Mouse (Mus musculus): ENCODE data around the gene Scoc. TPM values are rescaled to one million over a fixed set of nuclear protein-coding genes. Genes with fewer than 3 reads are reported as not detected.

The Scoc gene
- total and polyA plus RNA-seq, 3 experiments: 28.9 to 79.7 (median 34.5) TPM

- Histone ChIP-seq H3K79me2 (replicated peaks; ENCODE audit: control insufficient read depth, extremely low read depth, insufficient read depth, poor library complexity, severe bottlenecking) (no peaks in the 10 kb centered on the region), H3K36me3 (replicated peaks in 1 of 2; ENCODE audit: control insufficient read depth in 1 of 2, insufficient read depth in 1 of 2, low read length in 1 of 2) (no peaks in the 10 kb centered on the region), H3K4me1 (ENCODE audit: control insufficient read depth in 1 of 2, insufficient read depth in 2 of 2) (peaks cover 4 to 26% of the 10 kb centered on the region in 2 experiments), H3K4me2 (ENCODE audit: insufficient read depth, low read depth, poor library complexity, severe bottlenecking) (no peak overlapping the region), H3K4me3 (replicated peaks in 1 of 3; ENCODE audit: low read depth in 2 of 3, low read length in 2 of 3, poor library complexity in 1 of 3) (no peak overlapping the region), H3K9me3 (replicated peaks; ENCODE audit: low read length) (peaks cover 8% of the 10 kb centered on the region), H3K9ac (ENCODE audit: insufficient read depth, low read depth) (no peak overlapping the region), H3K27me3 (replicated peaks) (no peaks in the 10 kb centered on the region), H3K27ac (ENCODE audit: insufficient read depth, low read depth) (no peak overlapping the region)
- dilution Hi-C loops (cut with MboI; ENCODE audit: extremely low pct_ligation_motif_present, extremely low pct_unique_long_range_greater_than_20kb, low sequenced_read_pairs): no loop called here
- in situ Hi-C loops (cut with MboI; ENCODE audit: low pct_ligation_motif_present, low pct_unique_long_range_greater_than_20kb, low sequenced_read_pairs): no loop called here
- no peak for DNase-seq (ENCODE audit: extremely low read depth)
- no peak for TF ChIP-seq IRF4 (IDR thresholded peaks at IDR 0.05; ENCODE audit: low read depth, low read length)
- no peak for TF ChIP-seq RCOR1 (conservative IDR thresholded peaks at IDR 0.05; ENCODE audit: low read depth, low read length)
- no peak for TF ChIP-seq MAZ (IDR thresholded peaks at IDR 0.05; ENCODE audit: low read depth, low read length)
- no peak for TF ChIP-seq PAX5 (IDR thresholded peaks at IDR 0.05; ENCODE audit: low read length)
Observed at GRCm38 (mm10) chr8:83392521-83392920, 65.7 kb downstream of the Scoc start.

GRCm38 (mm10) chr8:83390006-83390701 is 68.0 kb downstream of the Scoc start:
- dilution Hi-C loops (cut with MboI; ENCODE audit: extremely low pct_ligation_motif_present, extremely low pct_unique_long_range_greater_than_20kb, low sequenced_read_pairs) (no loop called here), in situ Hi-C loops (cut with MboI; ENCODE audit: low pct_ligation_motif_present, low pct_unique_long_range_greater_than_20kb, low sequenced_read_pairs) (no loop called here)
- Histone ChIP-seq H3K4me2 (ENCODE audit: insufficient read depth, low read depth, poor library complexity, severe bottlenecking) (peak overlapping the region; percentile 17; the same call in 1 of the 2 replicates), H3K4me1 (ENCODE audit: control insufficient read depth in 1 of 2, insufficient read depth in 2 of 2) (peaks cover 4 to 18% of the 10 kb centered on the region in 2 experiments), H3K27me3 (replicated peaks) (no peaks in the 10 kb centered on the region), H3K9me3 (replicated peaks; ENCODE audit: low read length) (peaks cover 8% of the 10 kb centered on the region), H3K36me3 (replicated peaks in 1 of 2; ENCODE audit: control insufficient read depth in 1 of 2, insufficient read depth in 1 of 2, low read length in 1 of 2) (no peaks in the 10 kb centered on the region), H3K4me3 (replicated peaks in 1 of 3; ENCODE audit: low read depth in 2 of 3, low read length in 2 of 3, poor library complexity in 1 of 3) (peak overlapping the region in 2 of 3 experiments; percentile 44 to 48), H3K9ac (ENCODE audit: insufficient read depth, low read depth) (no peak overlapping the region), H3K79me2 (replicated peaks; ENCODE audit: control insufficient read depth, extremely low read depth, insufficient read depth, poor library complexity, severe bottlenecking) (no peaks in the 10 kb centered on the region), H3K27ac (ENCODE audit: insufficient read depth, low read depth) (no peak overlapping the region)
- no peak for TF ChIP-seq ZNF384 (IDR thresholded peaks at IDR 0.05; ENCODE audit: low read depth, low read length)
- no peak for TF ChIP-seq MAFK (IDR thresholded peaks at IDR 0.05; ENCODE audit: insufficient replicate concordance, low read length)
- TF ChIP-seq MEF2A (IDR thresholded peaks at IDR 0.05; ENCODE audit: borderline replicate concordance, low read depth, low read length): no peak
- TF ChIP-seq TBP (conservative IDR thresholded peaks at IDR 0.05; ENCODE audit: low read depth, low read length): no peak
- no peak for TF ChIP-seq HCFC1 (IDR thresholded peaks at IDR 0.05; ENCODE audit: low read depth, low read length)
- no peak for TF ChIP-seq CHD2 (IDR thresholded peaks at IDR 0.05; ENCODE audit: low read length)
- no peak for TF ChIP-seq JUN (IDR thresholded peaks at IDR 0.05; ENCODE audit: insufficient read depth, low read depth, low read length)
- no peak for TF ChIP-seq MYC (IDR thresholded peaks at IDR 0.05; ENCODE audit: low read depth, low read length)
- no peak for TF ChIP-seq CHD1 (IDR thresholded peaks at IDR 0.05; ENCODE audit: low read depth, low read length)
- TF ChIP-seq ZKSCAN1 (IDR thresholded peaks at IDR 0.05; ENCODE audit: borderline replicate concordance, low read depth, low read length): no peak
- no peak for TF ChIP-seq SMC3 (IDR thresholded peaks at IDR 0.05; ENCODE audit: low read depth, low read length)
- TF ChIP-seq RAD21 (IDR thresholded peaks at IDR 0.05; ENCODE audit: low read depth, low read length): no peak
- TF ChIP-seq ZC3H11A (IDR thresholded peaks at IDR 0.05; ENCODE audit: low read depth, low read length): no peak
- no peak for DNase-seq (ENCODE audit: extremely low read depth)

All from CH12.LX (cell line).